Mouse (Mus musculus) brain, adult 2 months (tissue): ENCODE data around the gene Onecut3.

Experiments used
- DNase-seq: peaks from one replicate; pipeline ENCODE4 v3.0.0; 2011; ENCODE audit warnings: low read depth, low spot score

Onecut3 gene

DNA sequence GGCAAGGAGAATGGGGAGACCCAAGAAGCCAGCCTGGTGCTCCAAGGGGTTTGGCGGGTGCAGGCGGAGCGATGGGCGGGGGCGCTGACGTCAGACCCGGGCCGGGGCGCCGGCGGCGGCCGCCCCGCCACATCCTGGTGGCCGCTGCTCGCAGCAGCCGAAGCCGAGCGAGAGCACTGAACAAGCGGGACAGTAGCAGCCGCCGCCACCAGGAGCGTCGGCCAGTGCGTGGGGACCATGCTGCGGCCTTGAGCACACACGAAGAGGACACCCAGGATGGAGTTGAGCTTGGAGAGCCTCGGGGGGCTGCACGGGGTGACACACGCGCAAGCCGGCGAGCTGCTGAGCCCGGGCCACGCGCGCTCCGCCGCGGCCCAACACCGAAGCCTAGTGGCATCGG lies at the start of gene Onecut3:
TSS of gene Onecut3 (plus strand) at position 104 of the 400 bp plus-strand sequence.
- no peak for DNase-seq

DNA sequence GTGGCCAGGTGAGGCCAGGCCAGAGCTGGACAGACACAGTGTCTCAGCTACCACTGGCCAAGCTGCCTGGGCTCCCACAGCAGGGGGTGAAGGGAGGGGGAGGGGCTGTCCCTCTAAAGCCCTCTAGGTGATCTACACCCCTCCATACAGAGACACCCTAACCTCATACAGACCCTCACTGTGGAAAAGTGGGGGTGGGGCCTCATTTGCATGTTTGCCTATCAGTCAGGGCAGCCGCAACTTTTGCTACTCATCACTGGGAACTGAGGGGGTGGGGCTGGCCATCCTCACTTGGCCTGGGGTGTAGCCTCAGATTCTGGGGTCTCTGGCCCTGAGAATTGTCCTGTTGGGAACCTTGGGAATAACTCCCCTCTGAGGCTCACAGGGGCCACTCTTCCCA lies 49.6 kb upstream of the Onecut3 start:
- no peak for DNase-seq

DNA sequence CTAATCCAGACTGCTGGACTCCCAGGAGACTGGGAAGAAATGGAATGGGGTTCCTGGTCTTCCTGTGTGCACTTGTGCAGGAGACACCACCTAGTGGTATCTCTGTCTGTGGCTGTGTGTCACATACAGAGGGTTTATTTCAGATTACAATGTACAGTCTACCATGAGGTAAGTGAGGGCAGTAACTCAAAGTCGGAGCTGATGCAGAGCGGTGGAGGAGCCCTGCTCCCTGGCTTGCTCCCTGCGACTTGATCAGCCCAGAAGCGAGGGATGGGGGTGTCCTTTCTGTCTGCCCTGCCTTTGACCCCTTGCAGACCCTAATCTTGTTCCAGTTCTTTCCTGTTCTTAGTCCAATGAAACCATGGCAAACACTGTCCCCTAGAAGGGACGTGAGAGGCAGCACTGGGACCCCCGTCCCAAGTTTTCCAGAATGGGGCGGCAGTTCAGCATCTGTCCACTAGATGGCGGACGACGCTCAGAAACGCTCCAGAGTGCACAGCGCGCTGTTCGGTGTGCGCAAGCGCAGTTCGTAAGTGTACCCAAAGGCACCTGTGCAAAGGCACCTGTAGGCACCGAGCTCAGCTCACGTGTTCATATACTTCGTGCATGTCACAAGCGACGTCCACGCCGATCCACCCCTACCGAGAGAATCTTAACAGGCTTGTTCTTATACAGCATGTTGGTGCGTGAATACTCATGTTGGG lies 48.6 kb upstream of the Onecut3 start:
- peak; percentile 89 for DNase-seq

DNA sequence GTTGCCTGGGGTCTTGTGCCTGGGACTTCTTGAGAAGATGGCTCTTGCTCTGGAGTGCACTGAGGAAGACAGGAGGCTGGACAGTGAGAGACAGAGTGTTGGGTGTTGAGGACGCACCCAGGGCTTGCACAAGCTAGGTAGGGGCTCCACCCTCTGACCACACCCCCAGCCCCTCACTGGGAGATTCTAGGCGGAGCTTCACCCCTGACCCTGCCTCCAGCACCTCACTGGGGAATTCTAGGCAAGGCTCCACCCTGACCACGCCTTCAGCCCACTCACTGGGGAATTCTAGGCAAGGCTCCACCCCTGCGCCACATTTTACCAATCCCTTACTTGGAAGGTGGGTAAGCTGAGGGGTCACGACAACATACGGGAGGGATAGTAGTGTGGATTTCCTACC lies 44.0 kb upstream of the Onecut3 start:
- DNase-seq = no peak

DNA sequence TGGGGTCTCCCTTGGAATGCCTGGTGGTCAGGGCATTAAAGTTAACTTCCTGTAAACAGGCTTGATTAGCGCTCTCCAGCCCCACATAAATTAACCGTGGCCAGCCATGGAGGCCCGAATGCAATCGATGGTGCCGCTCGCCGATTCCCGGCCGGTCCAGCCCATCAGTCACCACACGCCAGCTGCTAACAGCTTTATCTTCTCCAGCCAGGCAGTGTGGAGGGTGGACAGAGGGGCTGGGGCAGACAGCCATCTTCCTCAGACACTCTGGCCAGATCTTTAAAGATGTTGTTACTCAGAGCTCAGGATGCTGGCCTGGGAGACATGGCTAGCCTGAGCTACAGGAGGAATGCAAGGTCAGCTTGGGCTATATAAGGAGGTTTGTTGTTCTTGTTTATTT lies 41.0 kb upstream of the Onecut3 start:
- no peak for DNase-seq

DNA sequence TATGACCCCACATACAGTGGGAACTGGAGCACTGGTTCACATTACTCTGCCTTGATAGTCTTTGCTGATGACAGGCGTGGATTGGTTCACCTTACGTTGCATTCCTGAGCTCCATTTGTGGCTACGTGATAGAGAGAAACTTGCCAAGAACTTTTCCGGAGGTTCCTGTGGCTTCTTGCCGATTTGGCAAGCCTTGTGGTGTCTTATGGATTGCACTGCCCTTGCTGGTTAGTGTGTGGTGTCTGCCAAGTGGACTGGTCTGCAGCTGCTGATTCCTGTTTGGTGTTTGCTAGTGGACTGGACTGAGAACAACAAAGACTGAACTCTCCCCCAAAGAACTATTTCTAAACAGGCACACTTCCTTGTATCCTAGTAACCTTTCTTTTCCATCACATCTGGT lies 39.9 kb upstream of the Onecut3 start:
- no peak for DNase-seq

DNA sequence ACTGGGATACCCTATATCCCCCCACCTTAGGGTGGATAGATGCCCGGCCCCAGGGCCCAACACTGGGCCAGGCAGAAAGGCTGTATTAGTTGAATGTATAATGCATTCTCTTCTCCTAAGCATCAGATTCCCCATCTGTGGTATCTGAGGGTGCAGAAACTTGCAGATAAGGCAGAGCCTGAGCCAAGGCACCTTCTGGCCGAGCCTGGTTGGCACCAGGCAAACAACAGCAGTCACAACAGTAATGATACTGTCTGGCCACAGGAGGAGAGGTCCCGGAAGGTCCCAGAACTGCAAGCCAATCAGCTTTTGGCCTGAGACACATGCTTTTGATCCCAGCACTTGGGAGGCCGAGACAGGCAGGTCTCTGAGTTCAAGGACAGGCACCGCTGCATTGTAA lies 38.9 kb upstream of the Onecut3 start:
- DNase-seq = no peak

DNA sequence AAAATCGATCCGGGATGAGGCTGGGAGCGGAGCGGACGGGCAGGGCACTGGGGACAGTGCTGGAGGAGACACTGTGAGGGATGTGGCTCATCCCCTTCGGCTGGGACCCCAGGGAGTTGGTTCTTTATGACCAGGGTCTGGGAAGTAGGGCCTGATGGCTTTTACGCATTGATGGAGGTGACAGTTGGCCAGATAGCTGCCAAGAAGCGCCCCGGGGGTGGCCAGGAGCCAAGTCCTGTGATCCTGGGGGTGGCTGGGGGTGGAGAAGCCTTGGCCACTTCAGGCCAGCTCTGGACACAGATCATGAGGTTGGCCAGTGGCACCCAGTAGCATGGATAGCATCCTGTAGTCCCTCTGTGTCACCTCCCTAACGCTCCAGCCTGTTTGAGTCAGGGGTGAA lies 35.4 kb upstream of the Onecut3 start:
- no peak for DNase-seq

DNA sequence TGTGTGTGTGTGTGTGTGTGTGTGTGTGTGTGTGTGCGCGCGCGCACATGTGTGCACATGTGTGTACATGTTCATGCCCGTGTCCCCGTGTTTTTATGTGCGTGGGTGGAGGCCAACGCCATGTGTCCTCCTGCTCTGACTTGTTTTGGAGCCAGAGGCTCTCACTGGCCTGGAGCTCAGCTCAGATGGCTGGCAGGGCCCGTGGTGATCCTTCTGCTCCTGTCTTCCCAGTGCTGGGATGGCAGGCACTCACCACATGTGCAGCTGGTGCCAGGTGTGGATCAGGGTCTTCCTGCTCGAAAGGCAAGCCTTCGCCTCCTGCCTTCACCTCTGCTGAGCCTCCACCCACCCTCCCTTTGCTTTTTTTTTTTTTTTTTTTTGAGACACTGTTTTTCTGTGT lies 35.0 kb upstream of the Onecut3 start:
- no peak for DNase-seq

DNA sequence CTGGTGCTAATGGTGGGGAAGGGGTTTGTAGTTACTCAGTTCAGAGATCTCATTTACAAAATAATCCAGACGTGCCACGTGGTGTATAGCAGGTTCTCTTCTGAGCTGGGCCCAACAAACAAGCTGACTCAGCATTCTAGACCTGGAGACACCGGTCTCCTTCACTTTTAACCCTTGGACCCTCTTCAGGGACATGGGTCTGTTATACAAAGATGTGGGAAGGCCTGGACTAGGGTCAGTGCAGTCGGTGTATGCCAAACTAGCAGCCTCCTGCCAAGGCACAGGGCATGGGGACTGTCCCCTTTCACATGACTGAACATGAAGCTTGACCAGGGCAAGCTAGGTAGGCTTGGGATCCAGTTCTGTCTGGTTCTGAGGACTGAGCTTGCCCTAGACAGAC lies 34.3 kb upstream of the Onecut3 start:
- no peak for DNase-seq

DNA sequence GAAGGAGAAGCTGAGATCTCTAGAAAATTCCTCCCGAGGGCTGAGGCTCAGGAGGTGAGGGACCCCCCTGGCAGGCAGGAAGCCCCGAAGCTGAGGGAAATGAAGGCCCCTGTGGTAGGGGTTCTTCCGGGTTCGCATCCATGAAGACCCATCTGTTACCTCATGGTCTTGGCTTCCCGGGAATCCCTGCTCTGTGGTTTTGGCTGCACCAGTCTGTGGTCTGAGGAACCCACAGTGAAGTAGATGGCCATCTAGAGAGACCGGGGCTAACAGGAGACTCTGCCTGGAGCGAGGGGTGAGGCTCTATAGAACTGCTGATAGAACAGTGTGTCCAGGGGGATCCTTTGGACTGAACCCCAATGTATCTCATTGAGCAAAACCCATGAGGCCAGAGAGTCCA lies 33.3 kb upstream of the Onecut3 start:
- DNase-seq = no peak

DNA sequence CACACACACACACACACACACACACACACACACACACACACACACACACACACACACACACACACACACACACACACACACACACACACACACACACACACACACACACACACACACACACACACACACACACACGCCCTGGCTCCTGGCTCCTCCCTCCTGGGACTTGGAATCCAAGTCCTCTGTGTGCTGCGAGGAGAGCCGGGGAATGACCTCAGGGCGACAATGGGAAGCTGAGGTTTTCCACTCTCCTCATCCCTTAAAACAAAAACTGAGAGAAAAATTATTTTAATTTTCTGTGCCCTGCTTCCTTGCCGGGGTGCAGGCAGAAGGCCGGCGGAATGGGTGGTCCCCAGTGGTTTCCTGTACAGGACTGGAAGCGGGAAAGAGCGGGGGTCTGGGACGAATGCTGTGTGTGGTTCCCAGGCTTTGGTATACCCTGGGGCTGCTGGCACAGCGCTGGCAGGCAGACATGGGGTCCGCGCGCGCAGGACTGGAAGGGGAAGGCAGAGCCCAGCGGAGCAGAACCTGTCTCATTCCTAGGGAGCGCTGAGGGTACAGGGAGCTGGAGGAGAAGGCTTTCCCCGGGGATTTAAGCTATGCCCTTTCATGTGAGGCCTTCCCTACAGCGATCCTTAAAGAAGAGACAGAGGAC lies 30.1 kb upstream of the Onecut3 start:
- no peak for DNase-seq

DNA sequence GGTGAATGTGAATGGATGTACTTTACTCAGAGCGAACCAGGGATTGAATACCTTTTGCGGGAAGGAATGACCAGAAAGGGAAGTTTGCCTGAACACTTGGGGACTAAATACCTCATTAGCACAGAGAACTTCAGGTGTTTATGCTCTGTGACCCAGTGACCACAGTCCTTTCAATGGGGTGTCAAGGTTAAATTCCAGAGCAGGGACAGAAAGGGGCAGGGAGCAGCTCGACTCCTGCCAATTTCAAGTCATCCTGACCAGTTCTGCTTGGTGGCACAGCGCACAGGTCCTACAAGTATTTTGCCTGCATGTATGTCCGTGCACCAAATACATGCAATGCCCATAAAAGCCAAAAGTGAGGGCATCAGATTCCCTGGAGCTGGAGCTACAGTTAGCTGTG lies 29.6 kb upstream of the Onecut3 start:
- no peak for DNase-seq

DNA sequence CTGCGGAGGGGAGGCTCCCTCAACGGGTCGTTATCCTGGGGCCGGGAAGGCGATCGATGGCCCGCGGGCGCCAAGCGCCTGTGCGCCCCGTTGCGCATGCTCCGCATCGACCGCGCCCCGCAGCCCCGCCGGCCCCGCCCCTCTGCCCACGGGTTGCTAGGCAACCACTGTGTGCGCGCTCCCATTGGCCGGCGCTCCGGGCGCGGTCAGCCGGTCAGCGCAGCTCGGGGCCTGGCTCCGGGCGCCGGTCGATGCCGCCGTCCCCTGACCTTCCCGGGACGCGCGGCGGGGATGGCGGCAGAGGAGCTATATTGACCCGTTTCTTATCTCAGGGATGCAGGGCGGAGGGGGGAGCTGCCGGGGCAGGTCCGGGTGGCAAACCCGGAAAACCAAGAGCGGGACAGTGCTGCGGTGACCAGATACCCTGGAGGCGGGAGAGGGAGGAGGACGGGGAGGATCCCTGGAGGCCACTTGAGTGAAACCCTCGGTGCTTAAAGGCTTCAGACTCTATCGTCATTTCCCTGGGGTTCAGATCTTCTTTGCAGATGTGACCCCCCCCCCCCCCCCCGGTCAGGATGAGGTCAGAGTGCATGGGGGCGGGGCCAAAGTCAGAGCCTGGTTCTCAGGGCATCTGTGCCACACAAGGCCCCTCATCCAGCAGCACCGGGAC lies 19.2 kb upstream of the Onecut3 start:
- DNase-seq = peak; percentile 93

DNA sequence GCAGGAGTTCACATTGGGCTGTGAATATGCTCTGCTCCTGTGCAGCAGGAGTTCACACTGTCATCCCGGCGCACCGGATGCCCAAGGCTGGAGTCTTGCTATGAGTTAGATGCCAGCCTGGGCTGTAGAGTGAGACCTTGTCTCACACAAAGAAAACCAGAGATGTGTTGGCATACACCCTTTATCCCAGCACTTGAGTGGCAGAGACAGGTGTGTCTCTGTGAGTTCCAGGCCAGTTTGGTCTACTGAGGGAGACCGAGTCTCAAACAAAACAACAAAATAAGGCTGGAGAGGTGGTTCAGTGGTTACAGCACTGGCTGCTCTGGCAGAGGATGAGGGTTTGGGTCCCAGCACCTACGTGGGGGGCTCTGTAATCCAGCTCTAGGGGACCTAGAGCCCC lies 16.1 kb upstream of the Onecut3 start:
- no peak for DNase-seq

DNA sequence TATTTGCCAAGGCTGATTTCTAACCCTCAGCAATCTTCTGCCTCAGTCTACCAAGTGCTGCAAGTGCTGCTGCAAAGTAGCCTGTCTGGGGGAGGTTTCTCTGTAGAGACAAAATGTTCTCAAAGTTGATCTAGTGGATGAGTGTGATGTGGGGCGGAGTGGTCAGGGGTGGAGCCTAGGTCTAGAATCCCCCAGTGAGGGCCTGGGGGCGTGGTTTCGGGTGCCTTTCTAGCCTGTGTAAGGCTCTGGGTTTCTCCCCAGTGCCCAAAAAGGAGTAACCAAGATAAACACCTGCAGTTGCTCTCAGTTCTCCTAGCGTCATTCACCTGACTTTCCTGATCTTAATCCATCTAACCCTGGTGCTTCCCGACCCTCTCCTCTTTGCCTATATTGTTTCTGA lies 13.6 kb upstream of the Onecut3 start:
- DNase-seq = no peak

DNA sequence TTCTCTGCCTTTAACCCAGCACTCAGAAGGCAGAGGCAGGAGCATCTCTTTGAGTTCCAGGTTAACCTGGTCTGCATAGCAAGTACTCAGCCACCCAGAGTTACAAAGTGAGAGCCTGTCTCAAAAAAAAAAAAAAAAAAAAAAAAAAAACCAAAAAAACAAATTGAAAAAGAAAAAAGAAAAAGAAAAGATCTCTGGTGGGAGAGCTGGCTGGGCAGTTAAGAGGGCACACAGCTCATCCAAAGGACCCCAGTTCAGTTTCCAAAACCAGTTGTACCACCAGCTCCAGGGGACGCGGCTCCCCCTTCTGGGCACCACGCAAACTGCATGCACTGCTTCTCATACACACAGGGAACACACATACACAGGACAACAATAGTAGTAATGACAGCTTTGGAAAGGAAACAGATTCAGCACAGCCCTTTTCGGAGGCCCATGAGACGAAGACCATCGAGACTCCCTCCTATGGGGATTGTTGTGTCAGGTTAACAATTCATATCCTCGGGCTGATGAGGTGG lies 7.7 kb upstream of the Onecut3 start:
- no peak for DNase-seq

DNA sequence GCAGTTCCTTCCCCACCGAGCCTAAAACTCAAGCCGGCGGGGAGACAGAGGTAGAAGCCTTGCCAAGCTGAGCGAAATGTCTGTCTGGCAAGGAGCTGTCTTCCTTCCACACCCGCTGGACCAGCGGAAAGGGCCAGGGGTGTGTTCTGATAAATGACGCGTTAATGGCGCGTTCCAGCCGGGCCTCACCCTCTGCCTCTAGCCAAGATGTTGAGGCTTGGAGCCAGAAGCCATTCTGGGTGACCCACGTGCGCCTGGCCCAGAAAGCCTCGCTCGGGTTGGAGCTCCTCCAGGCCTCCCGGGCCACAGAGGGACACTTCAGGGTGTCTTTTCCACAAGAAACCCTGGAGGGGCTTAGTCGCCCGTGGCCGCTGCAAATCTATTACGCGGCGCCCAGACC lies 4.6 kb upstream of the Onecut3 start:
- no peak for DNase-seq

DNA sequence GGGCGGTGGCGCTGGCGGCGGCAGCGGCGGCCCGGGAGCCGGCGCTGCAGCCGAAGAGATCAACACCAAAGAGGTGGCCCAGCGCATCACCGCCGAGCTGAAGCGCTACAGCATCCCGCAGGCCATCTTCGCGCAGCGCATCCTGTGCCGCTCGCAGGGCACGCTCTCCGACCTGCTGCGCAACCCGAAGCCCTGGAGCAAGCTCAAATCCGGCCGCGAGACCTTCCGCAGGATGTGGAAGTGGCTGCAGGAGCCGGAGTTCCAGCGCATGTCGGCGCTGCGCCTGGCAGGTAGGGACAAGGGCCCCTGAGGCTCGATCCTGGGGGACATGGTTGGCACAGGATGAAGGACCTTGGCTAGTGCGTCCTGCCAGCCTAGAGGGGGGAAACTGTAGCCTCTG lies 1.3 kb downstream of the Onecut3 start:
- no peak for DNase-seq

DNA sequence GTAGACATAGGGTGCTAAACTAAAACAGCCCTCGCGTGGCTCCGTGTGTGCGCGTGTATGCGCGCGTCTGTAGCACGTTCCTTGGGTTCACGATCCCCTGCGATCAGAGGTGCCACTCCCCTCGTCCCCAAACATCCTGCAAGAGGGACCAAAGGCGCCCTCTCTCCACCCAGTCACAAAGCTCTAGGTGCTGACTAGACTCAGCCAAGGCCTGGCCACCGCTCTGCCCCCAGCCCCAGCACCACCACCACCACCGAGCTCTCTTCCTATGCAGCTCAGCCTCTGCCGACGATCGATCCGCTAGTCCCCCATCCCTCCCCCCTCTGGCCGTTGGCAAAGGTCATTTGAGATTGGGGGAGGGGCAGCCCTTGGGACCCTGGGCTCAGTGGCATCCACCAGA lies 1.8 kb downstream of the Onecut3 start:
- DNase-seq = no peak

DNA sequence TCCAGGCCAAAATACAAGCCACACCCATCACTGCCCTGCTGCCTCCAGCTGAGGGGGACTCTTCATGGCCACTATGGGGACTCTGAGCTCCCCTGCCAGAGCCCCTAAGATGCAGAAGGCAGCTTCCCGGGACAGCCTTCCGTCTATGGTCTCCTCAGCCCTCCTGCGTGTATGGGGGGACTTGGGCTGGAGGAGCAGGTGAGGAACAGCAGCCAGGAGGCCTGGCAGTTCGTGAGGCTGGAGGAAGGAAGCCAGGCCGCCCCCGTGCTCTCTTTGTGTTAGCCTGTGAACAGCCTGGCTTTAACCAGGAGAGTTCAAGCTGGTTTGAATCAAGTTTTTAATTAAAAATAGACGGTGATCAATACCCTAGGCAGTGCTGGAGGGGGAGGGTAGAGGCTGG lies 7.7 kb downstream of the Onecut3 start:
- DNase-seq = no peak

DNA sequence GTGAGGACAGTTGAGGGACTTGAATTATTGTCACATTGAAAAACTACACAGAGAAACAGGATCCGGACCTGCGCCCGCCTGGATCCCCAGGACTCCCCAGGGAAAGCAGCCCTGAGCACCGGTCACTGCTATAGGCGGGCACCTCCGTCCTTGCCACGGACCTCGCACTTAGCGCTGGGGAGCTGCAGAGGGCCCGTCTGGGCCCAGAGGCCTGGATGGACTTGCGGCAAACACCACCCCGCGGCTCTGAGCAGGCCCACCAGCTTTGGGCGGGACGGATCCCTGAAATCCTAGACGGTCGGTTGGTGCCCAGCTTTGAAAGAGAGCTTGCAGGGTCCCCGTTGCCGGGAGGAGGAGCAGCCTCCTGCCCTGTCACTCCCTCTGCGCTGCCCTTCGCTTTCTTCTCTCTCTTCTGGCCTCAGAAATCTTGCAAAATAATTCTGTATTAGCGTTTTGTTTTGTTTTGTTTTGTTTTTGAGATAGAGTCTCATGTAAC lies 8.2 kb downstream of the Onecut3 start:
- DNase-seq = no peak
